Mouse (Mus musculus): ENCODE results near the gene Zfp986.
"Not testable (repeated sequence)": the region's sequence is repeated elsewhere in the genome, so short reads cannot be mapped to it uniquely, and the experiment has no call there.

Zfp986 gene

DNA sequence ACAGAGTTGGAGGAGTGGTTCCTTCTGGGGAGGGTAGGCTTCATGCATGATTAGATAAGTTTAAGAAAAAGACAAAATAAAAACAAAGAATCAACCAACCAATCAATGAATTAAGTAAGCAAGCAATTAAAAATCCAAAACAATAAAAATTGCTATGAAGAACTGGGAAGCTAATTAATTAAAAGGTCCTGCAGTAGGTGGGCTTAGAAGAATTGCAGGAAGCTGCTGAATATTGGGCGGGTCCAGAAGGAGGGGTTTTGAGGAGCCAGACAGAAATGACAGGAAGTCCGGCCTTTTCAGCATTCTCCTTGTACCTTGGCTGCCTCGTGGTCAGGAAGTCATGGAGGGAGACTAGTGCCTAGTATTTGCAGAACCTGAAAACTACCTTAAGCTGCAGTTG is at the start of gene Zfp986:
TSS of gene Zfp986 (plus strand) at position 301 of the 400 bp plus-strand sequence.
- not testable (repeated sequence) for DNase-seq (ENCODE audit: low spot score in 2 of 2)

DNA sequence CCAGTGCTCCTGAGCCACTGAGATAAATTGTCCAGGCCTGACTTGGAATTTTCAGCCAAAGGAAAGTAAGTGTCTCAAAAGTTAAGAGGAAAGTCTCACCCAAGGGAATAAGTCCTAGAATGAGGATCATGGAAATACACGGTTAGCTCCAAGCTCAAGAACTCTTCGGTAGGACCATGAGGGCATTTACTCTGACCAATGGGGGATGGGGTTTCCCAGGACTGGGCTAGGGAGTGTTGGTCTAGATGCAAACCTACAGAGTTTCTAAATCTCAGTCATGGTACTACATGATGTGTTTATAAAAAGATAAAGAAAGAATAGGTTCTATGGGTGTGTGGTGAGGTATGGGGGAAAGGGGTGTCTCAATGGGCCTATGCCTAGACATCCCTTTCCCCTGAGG is 48.6 kb upstream of the Zfp986 start:
- DNase-seq (ENCODE audit: low spot score in 2 of 2): not testable (repeated sequence)

GRCm38 (mm10) chr4:145825606-145826005 is 43.0 kb upstream of the Zfp986 start:
- DNase-seq (ENCODE audit: low spot score in 2 of 2): not testable (repeated sequence)

DNA sequence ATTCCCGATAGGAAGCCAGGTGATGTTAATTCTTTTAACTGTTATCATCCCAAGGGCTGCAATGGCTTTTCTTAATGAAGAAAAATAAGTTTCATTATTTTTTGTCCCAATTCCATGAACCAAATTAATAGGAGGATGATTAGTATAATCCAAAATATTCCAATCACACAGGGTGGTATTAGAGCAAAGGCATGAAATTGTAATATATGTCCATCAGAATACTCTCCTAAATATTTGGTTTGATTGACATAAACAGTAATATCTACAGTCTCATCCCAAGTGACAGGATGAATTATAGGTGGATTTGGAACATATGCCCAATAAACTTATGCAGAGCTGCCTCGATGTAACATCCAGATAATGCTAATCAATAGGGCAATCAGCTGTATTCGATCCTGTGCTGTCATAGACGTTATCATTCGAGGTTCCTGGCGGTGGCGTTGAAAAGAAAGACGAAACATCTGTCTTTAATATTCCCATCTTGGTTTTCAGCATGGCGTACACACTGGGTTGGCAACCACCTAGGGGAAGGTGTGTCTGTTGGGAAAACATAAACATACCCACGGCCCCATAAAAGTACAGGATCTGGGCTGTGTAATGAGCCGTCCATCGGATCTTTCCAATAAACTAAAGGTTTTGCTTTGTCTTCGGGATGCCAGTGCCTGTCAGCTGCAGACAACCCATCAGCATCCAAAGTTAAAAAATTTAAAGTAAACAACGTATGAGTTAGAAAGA is 37.1 kb upstream of the Zfp986 start:
- DNase-seq (ENCODE audit: low spot score in 2 of 2): not testable (repeated sequence)

- not testable (repeated sequence) for DNase-seq (ENCODE audit: low spot score in 2 of 2)
These were observed 32.2 kb upstream of the Zfp986 start for GRCm38 (mm10) chr4:145836300-145836862.

DNA sequence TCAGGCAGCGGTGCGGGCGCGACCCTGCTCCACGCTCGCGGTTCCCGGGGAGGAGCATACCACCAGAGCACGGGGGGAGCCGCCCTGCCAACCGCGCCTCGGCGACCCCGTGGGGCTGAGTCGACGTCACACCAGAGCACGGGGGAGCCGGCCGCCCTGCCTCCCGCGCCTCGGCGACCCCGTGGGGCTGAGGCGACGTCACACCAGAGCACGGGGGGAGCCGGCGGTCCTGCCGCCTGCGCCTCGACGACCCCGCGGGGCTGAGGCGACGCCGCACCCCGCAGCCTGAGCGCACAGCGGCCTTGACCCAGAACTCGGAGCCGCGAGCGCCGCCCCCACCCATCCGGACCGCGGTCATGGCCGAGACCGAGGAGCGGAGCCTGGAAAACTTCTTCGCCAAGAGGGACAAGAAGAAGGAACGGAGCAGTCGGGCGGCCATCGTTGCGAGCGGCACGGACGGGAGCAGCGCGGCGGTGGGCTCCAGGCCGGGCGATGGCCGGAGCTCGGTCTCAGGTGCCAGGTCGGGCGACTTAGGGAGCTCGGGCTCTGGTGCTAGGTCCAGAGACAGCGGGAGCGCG is 31.6 kb upstream of the Zfp986 start:
- DNase-seq (ENCODE audit: low spot score in 2 of 2): not testable (repeated sequence)

GRCm38 (mm10) chr4:145846793-145847192 is 21.8 kb upstream of the Zfp986 start:
- not testable (repeated sequence) for DNase-seq (ENCODE audit: low spot score in 2 of 2)

DNA sequence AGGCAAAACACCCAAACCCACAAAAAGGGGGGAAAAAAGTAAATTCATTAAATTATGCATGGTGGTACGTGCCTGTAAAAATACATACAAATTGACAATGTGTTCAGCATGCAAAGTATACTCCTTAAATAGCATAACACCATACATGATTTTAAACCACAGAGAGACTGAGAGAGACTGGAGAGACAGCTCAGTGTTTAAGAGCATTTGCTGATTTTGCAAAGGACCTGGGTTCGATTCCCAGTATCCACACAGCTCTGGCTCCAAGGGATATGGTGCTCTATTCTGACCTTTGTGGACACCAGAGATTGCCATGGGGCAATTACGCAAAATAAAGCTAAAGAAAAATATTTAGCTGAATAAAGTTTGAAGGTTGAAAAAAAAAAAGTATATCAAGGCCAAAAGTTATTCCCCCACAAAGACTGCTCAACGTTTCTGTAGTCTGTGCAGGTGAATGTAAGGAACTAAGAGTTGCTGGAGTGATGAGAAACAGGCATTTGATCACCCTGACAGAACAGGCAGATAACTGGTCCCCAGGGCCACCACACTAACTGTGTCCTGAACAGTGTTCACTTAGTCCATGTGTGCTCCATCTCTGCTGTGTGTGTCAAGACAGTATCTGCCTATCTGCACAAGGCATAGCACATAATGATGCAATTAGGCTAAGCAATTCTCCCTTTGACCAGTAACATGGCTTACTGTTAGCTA is 20.3 kb upstream of the Zfp986 start:
- DNase-seq (ENCODE audit: low spot score in 2 of 2): not testable (repeated sequence)

DNA sequence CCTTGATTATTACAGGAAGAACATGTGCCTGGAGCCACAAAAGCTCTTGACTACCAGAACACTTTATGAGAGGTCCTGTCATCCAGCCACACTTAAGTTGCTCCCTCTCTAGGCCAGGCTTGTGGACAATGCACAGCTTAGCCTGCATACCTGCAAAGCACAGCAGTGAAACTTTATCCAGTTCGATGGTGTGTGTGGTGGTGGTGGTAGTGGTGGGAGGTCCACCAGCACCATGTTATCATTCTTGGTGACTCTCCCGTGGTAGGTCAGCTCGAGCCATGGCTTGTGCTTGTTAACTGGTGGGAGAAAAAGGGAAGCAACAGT is 19.7 kb upstream of the Zfp986 start:
- DNase-seq (ENCODE audit: low spot score in 2 of 2): not testable (repeated sequence)

- DNase-seq (ENCODE audit: low spot score in 2 of 2): not testable (repeated sequence)
These were observed 17.2 kb upstream of the Zfp986 start for GRCm38 (mm10) chr4:145851421-145851820.

GRCm38 (mm10) chr4:145863872-145864271 is 4.7 kb upstream of the Zfp986 start:
- DNase-seq (ENCODE audit: low spot score in 2 of 2): not testable (repeated sequence)

Data from frontal cortex, postnatal 14 days (tissue).